ENCODE assay signal across 10 mouse cellular contexts in genomic region chr4:137133789-137134188, GRCm38 (mm10).
DNase-seq lines count a peak whose midpoint lies in the region; ATAC-seq lines count a peak whose summit lies in the region.
"Had no signal": no experiment of that assay in that cellular context is flagged by ENCODE, and none has a peak within 500 bp of the region (broad histone marks: within the 10 kb centered on the region; RNA-seq: fewer than 3 reads in every experiment).

No protein-coding gene starts in this region.

- no peaks in the 10 kb centered on the region for H3K9me3 ChIP-seq in kidney, embryonic 14.5 days (ENCODE audit: control insufficient read depth, low read length)
- H3K9me3 ChIP-seq in embryonic facial prominence, embryonic 15.5 days (replicated peaks): no peaks in the 10 kb centered on the region
- no peaks in the 10 kb centered on the region for H3K9me3 ChIP-seq in kidney, embryonic 16.5 days (ENCODE audit: low read length)

- DNase-seq in kidney, adult 8-10 months: no peak
- DNase-seq in lung, postnatal 4 days: peak; percentile 48 to 77
- DNase-seq in cerebellum, postnatal 25 days: no peak
- DNase-seq in cerebellum, postnatal 36 days: no peak
- DNase-seq: left cerebral cortex, postnatal 4 days; thymus, postnatal 4 days had no signal

- no peak overlapping the region for H3K4me2 ChIP-seq in kidney, embryonic 14.5 days (replicated peaks; ENCODE audit: low read depth, low read length)
- no peak overlapping the region for H3K4me2 ChIP-seq in embryonic facial prominence, embryonic 15.5 days (replicated peaks)
- H3K4me2 ChIP-seq in kidney, embryonic 16.5 days (replicated peaks; ENCODE audit: low read depth, low read length): no peak overlapping the region

- no peaks in the 10 kb centered on the region; the same call in 1 of the 2 replicates for H3K27me3 ChIP-seq in kidney, embryonic 14.5 days (ENCODE audit: control insufficient read depth, insufficient read depth, low read length)
- no peaks in the 10 kb centered on the region for H3K27me3 ChIP-seq in embryonic facial prominence, embryonic 15.5 days
- H3K27me3 ChIP-seq in kidney, embryonic 16.5 days (ENCODE audit: insufficient read depth, low read length): no peaks in the 10 kb centered on the region

- H3K36me3 ChIP-seq in kidney, embryonic 14.5 days (ENCODE audit: control insufficient read depth, insufficient read depth, low read length): no peaks in the 10 kb centered on the region
- no peaks in the 10 kb centered on the region for H3K36me3 ChIP-seq in embryonic facial prominence, embryonic 15.5 days
- no peaks in the 10 kb centered on the region for H3K36me3 ChIP-seq in kidney, embryonic 16.5 days (ENCODE audit: insufficient read depth, low read length)

- ATAC-seq in kidney, embryonic 14.5 days (ENCODE audit: low FRiP score, low TSS enrichment): peak; percentile 80
- ATAC-seq in embryonic facial prominence, embryonic 15.5 days (ENCODE audit: insufficient number of reproducible peaks, low FRiP score, low TSS enrichment, low read depth): no peak
- ATAC-seq in kidney, embryonic 16.5 days (ENCODE audit: low FRiP score, low TSS enrichment): peak; percentile 71
- ATAC-seq: hindbrain, embryonic 16.5 days had no signal

- H3K27ac ChIP-seq in kidney, embryonic 14.5 days (ENCODE audit: low read depth, low read length): peak overlapping the region; percentile 42; the same call in 1 of the 2 replicates
- peak overlapping the region; percentile 3; the same call in 1 of the 2 replicates for H3K27ac ChIP-seq in embryonic facial prominence, embryonic 15.5 days (replicated peaks)
- H3K27ac ChIP-seq in kidney, embryonic 16.5 days (ENCODE audit: low read length): peak overlapping the region; percentile 23; the same call in 1 of the 2 replicates

- H3K4me3 ChIP-seq in kidney, embryonic 14.5 days (ENCODE audit: low read length): no peak overlapping the region
- H3K4me3 ChIP-seq in embryonic facial prominence, embryonic 15.5 days (replicated peaks): no peak overlapping the region
- H3K4me3 ChIP-seq in kidney, embryonic 16.5 days (ENCODE audit: low read length): no peak overlapping the region

- H3K4me1 ChIP-seq in kidney, embryonic 14.5 days (ENCODE audit: control insufficient read depth, insufficient read depth, low read length): peaks cover 42% of the 10 kb centered on the region
- H3K4me1 ChIP-seq in embryonic facial prominence, embryonic 15.5 days: peaks cover 22% of the 10 kb centered on the region
- peaks cover 39% of the 10 kb centered on the region for H3K4me1 ChIP-seq in kidney, embryonic 16.5 days (ENCODE audit: insufficient read depth, low read length)

- 8% methylated on average over 13 of the region's 13 CpGs for WGBS in kidney, embryonic 14.5 days
- WGBS in embryonic facial prominence, embryonic 15.5 days: 47% methylated on average over 13 of the region's 13 CpGs
- 13% methylated on average over 13 of the region's 13 CpGs for WGBS in kidney, embryonic 16.5 days

- H3K9ac ChIP-seq in kidney, embryonic 14.5 days (ENCODE audit: low read depth, low read length): no peak overlapping the region
- no peak overlapping the region for H3K9ac ChIP-seq in embryonic facial prominence, embryonic 15.5 days
- H3K9ac ChIP-seq in kidney, embryonic 16.5 days (replicated peaks; ENCODE audit: low read length): no peak overlapping the region

Comparison
In these comparisons a context has a peak if more than half of its experiments do, and no peak if none do; other contexts are left out.
1. DNase-seq: peak in lung, postnatal 4 days (2 of 2); none in kidney, adult 8-10 months (0 of 2), cerebellum, postnatal 25 days (0 of 2) and cerebellum, postnatal 36 days (0 of 2).
2. Peak in every context shown above with its lines, with median percentiles within 50 percentile points of each other: H3K27ac ChIP-seq.